ENCODE assay signal across 16 mouse cellular contexts in the genomic region with DNA sequence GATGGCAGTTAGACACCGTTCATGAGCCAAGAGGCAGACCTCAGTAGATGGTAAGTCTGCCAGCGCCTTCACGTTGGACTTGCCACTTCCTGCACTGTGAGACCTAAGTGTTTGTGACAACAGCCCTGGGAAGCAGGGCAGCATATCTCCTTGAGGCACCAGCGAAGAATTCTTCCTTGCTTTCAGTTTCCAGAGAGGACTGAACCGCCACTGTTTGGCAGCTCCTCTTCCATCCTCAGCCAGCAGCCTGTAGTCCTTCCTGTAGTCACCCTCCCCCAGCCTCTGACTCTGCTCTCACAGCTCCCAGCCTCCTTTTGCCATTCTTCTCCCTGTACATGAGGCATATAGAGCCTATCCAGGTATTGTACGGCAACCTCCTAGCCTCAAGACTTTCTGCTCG. TPM values are rescaled to one million over a fixed set of nuclear protein-coding genes. Genes with fewer than 3 reads are reported as not detected.
DNase-seq lines count a peak whose midpoint lies in the region; ATAC-seq and TF ChIP-seq lines count a peak whose summit lies in the region.
"Had no signal": no experiment of that assay in that cellular context is flagged by ENCODE, and none has a peak within 500 bp of the region (broad histone marks: within the 10 kb centered on the region; RNA-seq: fewer than 3 reads in every experiment).

No protein-coding gene starts in this region.

- H3K36me3 ChIP-seq in hindbrain, embryonic 10.5 days = no peaks in the 10 kb centered on the region
- H3K36me3 ChIP-seq in hindbrain, embryonic 13.5 days = no peaks in the 10 kb centered on the region
- H3K36me3 ChIP-seq: liver, embryonic 15.5 days; midbrain, embryonic 10.5 days; stomach, embryonic 15.5 days had no signal

- no peak for TF ChIP-seq CTCF in lung, adult 2 months (IDR thresholded peaks at IDR 0.05; ENCODE audit: insufficient read depth, low read length)

- DNase-seq in hindbrain, embryonic 10.5 days (ENCODE audit: low spot score) = no peak
- DNase-seq in lung, postnatal 14 days = peak; percentile 14
- no peak for DNase-seq in lung, adult 2 months
- peak; percentile 34 to 47 for DNase-seq in heart, postnatal 10 days
- no peak for DNase-seq in thymus, postnatal 10 days (ENCODE audit: low spot score in 2 of 2)
- no peak for DNase-seq in retina, embryonic 14.5 days (ENCODE audit: low spot score)
- DNase-seq: adrenal gland, adult 8-10 months; cerebellum, adult 9-11 months; thymus, postnatal 25 days had no signal

- 0 out of 2 replicates have a peak overlapping the region, but pooled peaks have one; percentile 3 for H3K27ac ChIP-seq in hindbrain, embryonic 10.5 days
- H3K27ac ChIP-seq in hindbrain, embryonic 13.5 days = no peak overlapping the region
- H3K27ac ChIP-seq: liver, embryonic 15.5 days; midbrain, embryonic 10.5 days; stomach, embryonic 15.5 days had no signal

- H3K9me3 ChIP-seq in hindbrain, embryonic 10.5 days = no peaks in the 10 kb centered on the region
- no peaks in the 10 kb centered on the region for H3K9me3 ChIP-seq in hindbrain, embryonic 13.5 days
- H3K9me3 ChIP-seq: liver, embryonic 15.5 days; midbrain, embryonic 10.5 days; stomach, embryonic 15.5 days had no signal

- no peak overlapping the region for H3K4me3 ChIP-seq in hindbrain, embryonic 10.5 days
- H3K4me3 ChIP-seq in hindbrain, embryonic 13.5 days = no peak overlapping the region
- H3K4me3 ChIP-seq in lung, adult 2 months (replicated peaks; ENCODE audit: extremely low read depth, low read depth, low read length) = no peak overlapping the region
- H3K4me3 ChIP-seq: liver, embryonic 15.5 days; midbrain, embryonic 10.5 days; stomach, embryonic 15.5 days had no signal

- 81% methylated on average over 7 of the region's 7 CpGs for WGBS in hindbrain, embryonic 10.5 days
- 86% methylated on average over 7 of the region's 7 CpGs for WGBS in hindbrain, embryonic 13.5 days
- WGBS in lung, adult 2 months = 33% methylated on average over 7 of the region's 7 CpGs

- intact Hi-C loops in heart, postnatal 10 days (cut with DNase I) = no loop called here

- ATAC-seq in hindbrain, embryonic 13.5 days (ENCODE audit: low FRiP score) = no peak
- ATAC-seq: forebrain, embryonic 16.5 days; hindbrain, embryonic 16.5 days; Patski had no signal

- H3K4me1 ChIP-seq in hindbrain, embryonic 10.5 days (replicated peaks) = peaks cover 45% of the 10 kb centered on the region
- peaks cover 41% of the 10 kb centered on the region for H3K4me1 ChIP-seq in hindbrain, embryonic 13.5 days (replicated peaks)
- peaks cover 6% of the 10 kb centered on the region; the same call in 1 of the 2 replicates for H3K4me1 ChIP-seq in lung, adult 2 months (ENCODE audit: control insufficient read depth, insufficient read depth, low read length)
- H3K4me1 ChIP-seq: liver, embryonic 15.5 days had no signal

- H3K9ac ChIP-seq in hindbrain, embryonic 13.5 days = no peak overlapping the region
- H3K9ac ChIP-seq: liver, embryonic 15.5 days; stomach, embryonic 15.5 days had no signal

- no peak overlapping the region for H3K4me2 ChIP-seq in hindbrain, embryonic 13.5 days
- H3K4me2 ChIP-seq: liver, embryonic 15.5 days; stomach, embryonic 15.5 days had no signal

- no peak for TF ChIP-seq POLR2A in lung, adult 2 months (IDR thresholded peaks at IDR 0.05; ENCODE audit: borderline replicate concordance, extremely low read depth, low read depth, low read length)

- peaks cover 30% of the 10 kb centered on the region for H3K27me3 ChIP-seq in hindbrain, embryonic 10.5 days (ENCODE audit: insufficient read depth, poor library complexity, severe bottlenecking)
- 0 out of 2 replicates have a peak, but pooled peaks cover 7% of the 10 kb centered on the region for H3K27me3 ChIP-seq in hindbrain, embryonic 13.5 days
- H3K27me3 ChIP-seq: stomach, embryonic 15.5 days had no signal

RNA-seq across cellular contexts. Expression of a gene that starts 59.9 kb away (rescaled TPM):
- 4.1 and 4.9 TPM in 2 replicates for polyA plus RNA-seq in hindbrain, embryonic 10.5 days (2016; fragmentation: Nextera tagmentation; extraction: Ambion mirVana)
- polyA plus RNA-seq in hindbrain, embryonic 13.5 days (2015; fragmentation: Nextera tagmentation; extraction: Ambion mirVana) = 3.5 and 5.0 TPM in 2 replicates
- polyA plus RNA-seq in lung, adult 2 months (2012; rRNA removed) = 3.7 and 6.9 TPM in 2 replicates
- total RNA-seq in heart, postnatal 10 days (2021) = 10 to 100 TPM in 1 of 2 experiments, 1 to 10 TPM in 1; 9.3 to 10.0 TPM

Comparison
In these comparisons a context has a peak if more than half of its experiments do, and no peak if none do; other contexts are left out.
1. DNase-seq: peak in lung, postnatal 14 days (single experiment) and heart, postnatal 10 days (2 of 2); none in hindbrain, embryonic 10.5 days (single experiment), lung, adult 2 months (single experiment), thymus, postnatal 10 days (0 of 2) and retina, embryonic 14.5 days (single experiment).